Mouse (Mus musculus) 3T3-L1 (cell line): ENCODE data around the gene Gm20388.

ENCODE experiments used
- DNase-seq: peaks from one replicate; pipeline ENCODE4 v3.0.0-alpha.2; 2015; ENCODE audit warnings: low read depth, low spot score

Gm20388 gene

DNA sequence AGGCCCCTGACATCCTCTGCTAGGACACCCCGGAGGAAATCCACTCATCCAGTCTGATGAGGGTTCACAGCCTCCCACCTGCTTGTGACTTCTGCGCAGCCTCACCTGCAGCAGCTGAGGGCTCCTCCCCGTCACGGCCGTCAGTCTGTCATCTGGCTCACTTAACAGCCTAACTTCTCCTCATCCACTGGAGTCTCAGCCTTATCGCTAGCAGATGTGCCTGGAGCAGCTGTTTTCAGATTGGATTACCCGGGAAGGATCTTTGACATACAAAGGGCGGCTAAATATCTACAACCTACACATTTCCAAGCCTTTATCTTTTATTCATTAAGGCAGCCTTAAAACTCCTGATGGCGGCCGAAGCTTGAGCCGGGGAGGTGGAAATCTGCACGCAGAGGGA lies 3862.8 kb downstream of the Gm20388 start:
- no peak for DNase-seq

DNA sequence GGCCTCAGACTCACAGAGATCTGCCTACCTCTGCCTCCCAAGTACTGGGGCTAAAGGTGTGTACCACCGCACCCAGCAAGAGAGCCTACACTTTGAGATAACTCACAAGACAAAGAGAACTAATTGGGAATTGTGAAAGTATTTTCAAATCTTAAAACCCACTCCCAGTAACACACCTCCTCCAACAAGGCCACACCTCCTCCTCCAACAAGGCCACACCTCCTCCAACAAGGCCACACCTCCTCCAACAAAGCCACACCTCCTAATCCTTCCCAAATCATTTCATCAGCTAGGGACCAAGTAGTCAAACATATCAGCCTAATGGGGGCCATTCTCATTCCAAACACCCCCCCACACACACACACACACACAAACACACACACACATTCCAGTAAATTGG lies 3863.8 kb downstream of the Gm20388 start:
- DNase-seq, result no peak

DNA sequence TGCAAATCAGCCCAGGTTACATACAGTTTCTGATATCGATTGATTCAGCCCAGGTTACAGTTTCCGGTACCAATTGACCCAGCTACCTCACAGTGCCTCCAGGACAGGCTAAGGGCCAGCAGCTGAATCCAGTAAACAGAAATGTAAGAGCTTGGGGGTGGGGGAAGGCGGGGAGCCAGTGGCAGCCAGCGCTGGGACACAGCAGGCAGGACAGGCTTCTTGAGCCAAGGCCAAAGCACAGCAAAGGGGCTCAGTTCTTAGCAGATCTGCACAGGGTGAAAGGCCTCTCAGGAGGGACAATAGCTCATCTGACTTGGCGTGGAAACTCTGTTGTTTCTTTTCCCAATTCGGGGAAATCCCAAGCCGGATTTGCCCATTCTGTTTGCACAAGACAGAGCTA lies 3866.7 kb downstream of the Gm20388 start:
- DNase-seq, result no peak

DNA sequence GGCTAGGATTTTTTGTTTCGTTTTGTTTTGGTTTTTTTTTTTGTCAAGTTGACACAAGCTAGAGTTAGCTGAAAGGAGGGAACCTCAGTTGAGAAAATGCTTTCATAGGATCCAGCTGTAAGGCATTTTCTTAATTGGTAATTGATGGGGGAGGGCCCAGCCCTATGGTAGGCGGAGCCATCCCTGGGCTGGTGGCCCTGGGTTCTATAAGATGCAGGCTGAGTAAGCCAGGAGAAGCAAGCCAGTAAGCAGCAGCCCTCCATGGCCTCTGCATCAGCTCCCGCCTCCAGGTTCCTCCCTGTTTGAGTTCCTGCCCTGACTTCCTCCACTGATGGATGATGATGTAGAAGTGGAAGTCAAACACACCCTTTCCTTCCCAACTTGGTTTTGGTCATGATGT lies 3869.8 kb downstream of the Gm20388 start:
- DNase-seq, result no peak

DNA sequence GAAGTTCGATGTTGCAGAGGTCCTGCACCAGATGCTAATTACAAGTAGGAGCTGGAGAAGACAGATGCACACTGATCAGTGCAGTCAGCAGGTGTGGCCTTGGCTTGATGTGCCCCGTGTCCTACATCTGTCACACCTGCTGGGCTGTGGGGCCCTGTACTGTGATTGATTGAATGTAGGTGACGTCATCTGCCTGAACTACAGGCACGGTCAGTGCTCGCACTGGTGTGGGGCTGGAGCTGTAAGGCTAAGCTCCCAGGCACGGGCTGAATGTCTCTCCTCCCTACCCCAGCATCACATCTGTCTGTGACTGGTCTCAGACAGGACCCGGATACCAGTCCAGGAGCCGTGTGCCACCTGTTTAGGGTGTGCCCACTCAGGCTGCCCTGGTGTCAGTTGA lies 3870.6 kb downstream of the Gm20388 start:
- no peak for DNase-seq

DNA sequence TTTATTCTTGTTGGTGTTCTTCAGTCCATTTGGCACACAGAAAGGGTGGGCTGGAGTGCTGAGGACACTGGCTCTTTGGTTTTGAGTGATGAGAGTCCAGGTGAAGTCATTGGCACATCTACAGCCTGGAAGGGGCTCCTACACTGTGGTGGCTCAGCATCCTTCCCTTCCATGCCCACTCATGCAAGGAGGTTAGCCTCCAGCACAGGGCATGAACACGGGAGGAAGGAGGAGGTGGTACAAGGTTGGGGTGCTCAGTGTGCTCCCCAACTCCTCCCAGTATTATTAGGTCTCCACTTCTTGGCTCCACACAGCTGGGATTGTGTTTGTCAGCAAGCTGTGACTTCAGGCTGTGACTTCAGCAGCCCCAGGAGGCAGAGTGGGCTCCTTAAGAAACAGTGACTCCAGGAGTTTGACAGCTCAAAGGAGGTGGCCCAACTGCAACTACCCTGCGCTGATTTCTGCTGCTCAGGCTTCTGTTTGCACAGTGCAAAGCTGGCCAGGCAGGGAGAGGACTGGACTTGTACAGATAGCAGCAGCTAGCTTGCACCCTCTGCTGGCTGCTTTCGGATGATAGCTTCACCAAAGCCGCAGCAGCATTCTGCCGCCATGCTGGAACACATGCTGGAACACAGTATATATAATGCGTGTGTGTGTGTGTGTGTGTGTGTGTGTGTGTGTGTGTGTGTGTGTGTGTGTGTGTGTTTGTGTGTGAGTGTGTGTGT lies 3873.0 kb downstream of the Gm20388 start:
- peak; percentile 93 for DNase-seq

DNA sequence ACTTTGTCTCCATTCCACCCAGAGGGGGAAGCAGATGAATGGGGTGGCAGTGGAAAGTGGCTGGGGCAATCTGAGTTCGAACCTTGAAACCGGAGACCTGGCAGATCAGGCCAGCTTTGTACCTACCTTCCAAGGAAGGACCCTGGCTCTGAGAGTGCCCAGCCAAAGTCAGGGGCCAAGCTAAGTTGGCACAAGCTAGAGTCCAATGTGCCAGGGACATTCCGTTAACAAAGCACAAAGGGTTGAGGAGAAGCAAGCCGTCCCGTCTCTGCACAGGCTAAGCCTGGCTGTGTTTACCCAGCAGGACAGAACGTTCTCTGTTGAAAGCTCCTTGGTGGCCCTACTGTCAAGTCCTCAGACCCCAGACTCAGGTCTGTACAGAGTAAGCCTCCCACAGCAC lies 3875.5 kb downstream of the Gm20388 start:
- no peak for DNase-seq

DNA sequence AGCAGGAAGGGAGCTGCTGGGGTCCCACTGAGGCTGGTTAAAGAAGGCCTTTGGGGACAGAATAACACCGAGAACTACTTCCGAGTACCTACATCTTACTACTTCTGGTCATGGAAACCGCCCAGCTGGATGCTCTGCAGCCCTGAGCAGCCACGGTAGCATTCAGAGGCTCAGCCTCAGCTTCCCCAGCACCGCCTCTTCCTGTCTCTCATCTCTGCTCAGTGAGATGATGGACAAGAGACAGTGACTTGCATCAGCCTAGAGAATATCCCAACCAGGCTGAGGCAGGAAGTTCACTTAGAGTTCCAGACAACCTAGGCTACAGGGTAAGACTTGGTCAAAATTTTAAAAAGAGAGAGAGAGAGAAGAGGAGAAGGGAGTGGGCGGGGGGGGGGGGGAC lies 3876.0 kb downstream of the Gm20388 start:
- DNase-seq, result no peak

DNA sequence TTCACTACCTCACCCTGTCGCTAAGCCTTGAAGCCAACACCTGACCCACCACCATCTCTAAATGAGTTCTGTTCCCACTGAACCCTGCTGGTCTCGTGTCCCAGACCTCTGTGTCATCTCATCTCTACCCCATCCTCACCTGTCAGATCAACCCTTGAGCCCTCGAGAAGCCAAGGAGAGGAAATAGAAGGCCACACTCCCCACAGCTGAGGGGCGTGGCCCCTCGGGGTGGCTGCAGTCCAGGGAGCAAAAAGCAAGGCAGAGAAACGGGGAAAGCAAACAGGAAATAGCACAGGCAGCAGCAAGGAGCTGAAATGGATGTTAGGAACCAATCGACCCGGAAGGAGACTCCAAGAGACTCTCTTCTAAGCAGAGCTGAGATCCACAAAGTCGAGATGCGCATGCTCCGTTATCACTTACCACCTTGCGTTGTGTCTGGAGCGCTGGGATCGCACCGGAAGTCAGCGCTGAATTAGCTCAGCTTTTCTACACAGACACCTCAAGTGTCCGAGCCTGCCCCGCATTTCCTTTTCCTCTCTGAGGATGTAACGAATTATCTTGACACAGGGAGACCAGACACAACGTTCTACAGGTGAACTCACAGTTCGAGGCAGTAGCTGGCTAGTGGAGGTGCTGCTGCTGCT lies 3876.7 kb downstream of the Gm20388 start:
- no peak for DNase-seq

DNA sequence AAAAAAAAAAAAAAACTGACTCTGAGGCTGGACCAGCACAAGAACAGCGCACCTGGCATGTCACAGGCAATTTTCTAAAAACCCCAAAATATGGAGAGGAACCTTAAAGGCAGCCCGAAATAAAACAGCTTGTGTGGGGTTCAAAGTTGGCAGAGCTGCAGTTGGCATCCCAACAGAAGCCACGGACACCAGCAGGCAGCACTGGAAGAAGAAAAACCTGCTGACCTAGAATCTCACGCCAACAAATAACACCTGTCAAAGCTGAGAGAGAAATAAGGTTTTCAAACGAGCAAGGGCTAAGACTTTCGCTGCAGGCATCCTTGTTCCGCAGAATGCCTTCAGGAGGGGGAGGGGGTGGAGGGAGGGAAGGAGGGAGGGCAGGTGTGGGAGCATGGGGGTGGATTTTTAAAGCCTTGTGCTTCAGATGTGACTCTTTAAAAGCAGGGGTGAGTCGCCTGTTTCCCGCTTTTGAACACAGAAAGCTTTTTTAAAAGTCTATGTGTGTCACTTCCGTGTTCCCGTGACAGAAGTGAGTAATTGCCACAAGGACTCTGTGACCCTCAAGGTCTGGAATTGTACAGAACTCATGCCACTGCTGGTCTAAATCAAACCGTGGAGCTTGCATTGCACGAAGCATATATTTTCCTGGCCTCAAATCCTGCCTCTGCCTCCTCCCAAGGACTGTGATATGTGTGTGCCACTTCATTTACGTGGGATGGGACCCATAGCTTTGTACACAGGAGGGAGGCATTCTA lies 3878.0 kb downstream of the Gm20388 start:
- no peak for DNase-seq

DNA sequence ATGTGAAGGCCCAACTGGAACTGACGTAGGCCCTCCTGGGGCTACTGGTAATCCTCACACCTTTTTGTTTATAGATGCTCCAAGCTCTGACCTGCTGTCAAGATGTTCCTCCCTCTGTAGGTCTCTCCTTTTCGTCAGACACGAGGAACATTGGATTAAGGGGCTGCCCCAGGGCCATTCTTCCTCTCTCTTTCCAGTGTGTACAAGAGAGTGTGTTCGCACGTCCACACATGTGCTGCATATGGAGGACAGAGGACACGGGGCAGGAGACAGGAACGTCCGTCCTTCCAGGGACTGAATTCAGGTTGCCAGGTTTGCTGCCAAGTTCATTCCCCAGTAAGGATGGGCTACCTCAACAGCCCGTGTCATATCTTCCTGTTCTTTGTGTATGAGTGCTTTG lies 3878.8 kb downstream of the Gm20388 start:
- no peak for DNase-seq

DNA sequence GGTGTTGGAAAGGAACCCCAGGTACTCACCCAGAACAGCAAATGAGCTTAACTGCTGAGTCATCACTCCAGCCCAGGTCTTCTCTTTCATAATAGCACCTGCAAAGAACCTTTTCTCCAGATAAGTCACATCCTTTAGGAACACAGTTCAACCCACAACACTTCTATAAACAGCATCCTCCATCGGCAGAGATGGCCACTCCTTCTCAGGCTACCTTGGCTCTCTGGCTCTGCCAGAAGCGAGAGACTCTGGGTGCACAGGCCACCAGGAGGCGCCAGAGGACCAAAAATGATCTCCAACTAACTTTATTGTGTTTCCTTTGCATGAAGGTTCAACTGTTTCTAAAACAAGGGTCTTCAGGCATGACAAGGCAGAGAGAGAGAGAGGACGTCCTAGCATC lies 3879.3 kb downstream of the Gm20388 start:
- peak; percentile 92 for DNase-seq

DNA sequence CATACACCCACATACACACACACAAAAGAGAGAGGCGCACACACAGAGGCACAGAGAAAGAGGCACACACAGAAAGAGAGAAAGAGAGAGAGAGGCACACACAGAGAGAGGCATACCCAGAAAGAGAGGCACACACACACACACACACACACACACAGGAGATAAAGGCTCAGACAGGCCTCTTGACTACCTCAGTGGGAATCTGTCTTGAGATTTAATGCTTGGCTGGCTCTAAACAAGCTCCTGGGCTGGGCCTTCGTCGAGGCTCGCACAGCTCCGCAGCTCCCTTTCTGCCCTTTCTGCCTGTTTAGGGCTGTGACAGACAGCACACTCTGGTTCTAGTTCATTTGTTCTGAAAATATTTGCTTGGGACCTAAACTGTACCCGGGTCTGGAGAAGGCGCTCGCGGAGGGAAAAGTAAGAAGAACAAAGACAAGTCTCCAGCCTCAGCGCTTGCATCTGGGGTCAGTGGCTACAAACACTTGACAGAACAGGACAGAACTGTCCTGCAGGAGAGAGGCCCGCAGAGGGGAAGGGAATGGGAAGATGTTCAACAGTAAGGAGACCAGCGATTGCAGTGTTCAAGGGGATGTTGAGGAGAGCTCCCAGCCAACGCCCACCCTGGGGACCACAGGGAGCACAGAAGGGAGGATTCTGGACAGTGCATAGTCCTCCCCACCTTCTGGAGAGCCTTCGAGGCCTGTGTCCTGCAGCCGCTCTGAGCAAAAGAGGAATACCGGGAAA lies 3880.6 kb downstream of the Gm20388 start:
- DNase-seq, result no peak

DNA sequence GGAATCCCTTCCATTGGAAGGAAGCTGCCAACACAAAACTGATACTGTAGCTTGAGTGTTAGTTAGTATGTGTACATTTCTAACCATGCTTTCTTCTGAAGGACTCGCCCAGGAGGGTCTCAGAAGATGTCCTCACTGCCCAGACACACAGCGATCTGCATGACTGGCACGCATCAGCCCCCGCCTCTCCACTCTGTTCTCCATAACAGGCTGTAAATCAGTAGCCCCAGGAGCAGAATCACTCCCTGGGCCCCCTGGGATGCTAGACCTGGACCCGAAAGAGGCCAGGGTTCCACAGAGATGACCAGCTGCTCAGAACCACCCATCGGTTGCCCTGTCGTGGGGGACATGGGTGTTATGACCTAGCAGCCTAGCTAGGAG lies 3881.2 kb downstream of the Gm20388 start:
- DNase-seq, result no peak

DNA sequence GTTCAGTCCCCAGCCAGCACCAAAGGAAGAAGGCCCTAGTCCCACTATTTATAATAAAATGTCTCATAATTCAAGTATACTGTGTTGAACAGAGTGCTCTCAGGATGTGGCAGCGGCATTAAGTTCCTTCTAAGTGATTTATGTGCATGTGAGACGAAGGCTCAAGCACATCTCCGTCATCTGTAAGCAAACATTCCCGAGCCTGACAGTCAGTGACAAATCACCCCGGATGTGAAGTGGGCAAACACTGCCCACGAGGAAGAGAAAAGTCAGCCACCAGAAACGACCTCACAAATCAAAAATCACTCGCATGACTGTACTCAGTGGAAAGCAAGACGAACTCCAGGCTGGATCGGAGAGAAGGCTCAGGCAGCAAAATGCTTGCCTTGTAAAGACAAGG lies 3883.3 kb downstream of the Gm20388 start:
- DNase-seq, result no peak

DNA sequence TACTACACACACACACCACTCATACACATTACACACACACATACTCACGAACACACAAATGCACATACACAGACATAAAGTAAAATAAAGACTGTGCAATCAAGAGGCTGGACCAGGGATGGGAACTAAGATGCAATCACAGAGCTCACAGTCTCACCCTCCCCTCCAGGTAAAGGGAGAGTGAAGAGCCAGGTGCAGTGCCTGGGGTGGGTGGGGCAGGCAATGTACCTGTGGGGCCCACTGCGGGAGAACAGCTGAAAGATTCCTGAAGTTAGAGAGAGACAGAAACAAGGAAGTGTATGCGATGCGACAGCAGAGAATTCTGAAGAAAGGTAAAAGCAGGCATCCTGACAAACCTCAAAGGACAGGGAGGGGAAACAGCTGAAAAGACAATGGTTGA lies 3884.1 kb downstream of the Gm20388 start:
- DNase-seq, result no peak

DNA sequence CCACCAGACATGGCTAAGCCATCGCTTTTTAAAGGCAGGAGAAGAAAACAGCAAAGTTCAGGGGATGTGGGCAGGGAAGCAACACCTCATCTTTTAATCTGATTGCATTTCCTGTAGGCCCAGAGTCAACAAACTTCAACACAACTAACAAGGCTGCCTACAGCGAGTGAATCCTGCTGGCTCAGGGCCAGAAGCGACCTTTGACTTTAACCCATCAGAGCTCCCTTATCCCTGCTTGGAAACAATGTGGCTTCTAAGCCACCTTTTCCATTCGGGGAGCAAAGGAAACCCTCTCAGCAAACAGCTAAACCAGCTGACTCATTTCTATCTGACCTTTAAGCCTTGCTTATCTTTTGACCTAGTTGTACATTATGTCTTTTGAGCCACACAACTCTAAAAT lies 3886.1 kb downstream of the Gm20388 start:
- no peak for DNase-seq

DNA sequence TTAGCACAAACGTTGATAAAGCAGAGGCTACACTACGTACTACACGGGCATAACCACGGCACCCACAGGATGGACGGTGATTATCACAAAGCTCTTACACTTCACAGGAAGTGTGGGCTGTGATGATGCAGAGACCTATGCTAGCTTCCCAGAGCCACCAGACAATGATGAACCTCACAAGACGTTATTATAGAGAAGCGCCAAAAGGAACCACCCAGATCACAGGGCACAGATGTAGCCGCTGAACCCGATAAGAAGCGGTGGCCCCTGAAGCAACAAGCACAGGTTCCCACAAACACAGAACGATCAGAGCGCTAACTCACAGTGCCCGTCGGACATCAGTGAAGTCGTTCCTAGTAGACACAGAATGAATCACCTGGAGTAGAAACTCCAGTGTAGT lies 3887.3 kb downstream of the Gm20388 start:
- DNase-seq, result no peak

DNA sequence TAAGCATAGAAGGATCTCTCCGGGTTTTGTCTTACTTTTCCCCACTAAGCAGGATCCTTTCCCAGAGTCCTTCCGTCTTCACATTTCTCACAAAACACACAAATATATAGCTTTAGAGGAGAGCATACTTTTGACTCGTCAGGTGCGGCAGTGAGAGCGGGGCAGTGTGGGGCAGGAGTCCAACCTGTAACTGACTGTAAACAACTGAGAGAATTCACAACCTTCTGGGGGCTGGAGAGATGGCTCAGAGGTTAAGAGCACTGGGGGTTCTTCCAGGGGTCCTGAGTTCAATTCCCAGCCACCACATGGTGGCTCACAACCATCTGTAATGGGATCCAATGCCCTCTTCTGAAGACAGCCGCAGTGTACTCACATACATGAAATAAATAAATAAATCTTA lies 3888.8 kb downstream of the Gm20388 start:
- DNase-seq, result no peak

DNA sequence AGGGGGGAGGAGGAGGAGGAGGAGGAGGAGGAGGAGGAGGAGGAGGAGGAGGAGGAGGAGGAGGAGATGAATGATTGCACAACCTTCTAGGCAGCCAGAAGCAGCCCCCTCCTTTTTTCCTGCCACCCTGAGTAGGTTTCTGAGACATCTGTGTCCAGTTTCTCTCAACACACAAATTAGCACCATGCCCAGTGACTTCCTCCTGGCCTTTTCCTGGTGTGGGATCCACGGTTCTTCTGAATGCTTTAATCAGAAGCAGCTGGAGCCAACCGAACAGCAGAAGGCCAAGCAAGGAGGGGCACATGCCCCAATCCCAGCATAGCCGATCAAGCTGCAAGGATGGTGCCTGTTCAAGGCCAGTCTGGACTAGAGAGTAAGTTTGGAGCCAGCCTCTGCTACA lies 3889.2 kb downstream of the Gm20388 start:
- DNase-seq, result peak; percentile 49

DNA sequence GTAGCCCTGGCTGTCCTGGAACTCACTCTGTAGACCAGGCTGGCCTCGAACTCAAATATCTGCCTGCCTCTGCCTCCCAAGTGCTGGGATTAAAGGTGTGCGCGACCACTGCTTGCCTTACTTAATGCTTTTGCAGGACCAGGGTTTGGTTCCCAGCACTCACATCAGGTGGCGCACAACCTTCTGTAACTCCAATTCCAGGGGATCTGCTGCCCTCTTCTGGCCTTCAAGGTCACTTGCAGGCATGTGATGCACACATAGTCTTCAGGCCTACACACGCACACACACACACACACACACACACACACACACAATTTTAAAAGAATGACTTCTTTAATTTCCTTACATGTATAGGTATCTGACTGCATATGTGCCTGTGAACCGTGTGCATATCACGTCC lies 3890.2 kb downstream of the Gm20388 start:
- DNase-seq, result no peak

DNA sequence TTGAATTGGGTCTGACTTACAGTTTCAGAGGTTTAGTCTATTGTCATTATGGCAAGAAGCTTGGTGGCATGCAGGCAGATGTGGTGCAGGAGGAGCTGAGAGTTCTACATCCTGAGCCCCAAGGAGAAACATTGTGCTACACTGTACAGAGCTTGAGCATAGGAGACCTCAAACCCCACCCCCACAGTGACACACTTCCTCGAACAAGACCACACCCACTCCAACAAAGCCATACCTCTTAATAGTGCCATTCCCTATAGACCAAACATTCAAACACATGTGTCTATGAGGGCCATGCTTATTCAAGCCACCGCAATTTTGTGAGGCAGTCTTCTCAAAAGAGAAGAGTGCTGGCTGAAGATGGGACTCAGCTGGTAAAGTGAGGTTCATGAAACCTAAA lies 3890.9 kb downstream of the Gm20388 start:
- no peak for DNase-seq
